Mouse (Mus musculus) midbrain, embryonic 15.5 days (tissue): Measurements from ENCODE around the gene Pbx1. TPM values are rescaled to one million over a fixed set of nuclear protein-coding genes. Genes with fewer than 3 reads are reported as not detected.
"Not testable (repeated sequence)": the region's sequence is repeated elsewhere in the genome, so short reads cannot be mapped to it uniquely, and the experiment has no call there.

Experiments used
- ATAC-seq: fragments of 200-750 bp; cut with Nextera tagmentation; replicated peaks from 2 replicates; pipeline ENCODE4 v1.8.0; 2017; ENCODE audit warnings: moderate TSS enrichment
- H3K27ac ChIP-seq: fragments of 300-500 bp; sonication (generic); 2 replicates; pipeline ENCODE4 v1.5.1; 2015; ENCODE audit warnings: mild to moderate bottlenecking, inconsistent platforms
- H3K27me3 ChIP-seq: fragments of 300-500 bp; sonication (generic); replicated peaks from 2 replicates; pipeline ENCODE4 v1.6.1; 2015; ENCODE audit warnings: inconsistent platforms
- H3K36me3 ChIP-seq: fragments of 300-500 bp; sonication (generic); replicated peaks from 2 replicates; pipeline ENCODE4 v1.6.1; 2015; ENCODE audit warnings: inconsistent platforms
- H3K4me1 ChIP-seq: fragments of 300-500 bp; sonication (generic); 2 replicates; pipeline ENCODE4 v1.6.1; 2015; ENCODE audit warnings: inconsistent platforms
- H3K4me2 ChIP-seq: fragments of 300-500 bp; sonication (generic); 2 replicates; pipeline ENCODE4 v1.6.1; 2015; ENCODE audit warnings: inconsistent platforms, mild to moderate bottlenecking, moderate library complexity
- H3K4me3 ChIP-seq: fragments of 300-500 bp; sonication (generic); 2 replicates; pipeline ENCODE4 v1.5.1; 2015; ENCODE audit warnings: mild to moderate bottlenecking, inconsistent platforms
- H3K9ac ChIP-seq: fragments of 300-500 bp; sonication (generic); 2 replicates; pipeline ENCODE4 v1.6.1; 2015; ENCODE audit warnings: mild to moderate bottlenecking, inconsistent platforms
- H3K9me3 ChIP-seq: fragments of 300-500 bp; sonication (generic); 2 replicates; pipeline ENCODE4 v1.6.1; 2016; ENCODE audit warnings: inconsistent platforms
- WGBS: fragments of 180-500 bp; shearing (Covaris S2); methylation state at CpG from one replicate; pipeline ENCODE4 v1.1.7; 2015; ENCODE audit warnings: mixed read lengths; 5-methylcytosine and 5-hydroxymethylcytosine counted together
- polyA plus RNA-seq: library from polyadenylated mRNA; unstranded; fragments of >200 nt; fragmentation: Nextera tagmentation; extraction: Ambion mirVana; gene quantifications from 2 replicates; pipeline ENCODE4 v1.2.1, GENCODE M21; 2015

The Pbx1 gene
- polyA plus RNA-seq: 83.0 and 88.2 TPM in 2 replicates

GRCm38 (mm10) chr1:168432232-168432280, at the start of gene Pbx1:
Gene Pbx1 (minus strand): TSS chr1:168432270.
- peak within 1 kb of the TSS; percentile 83 for H3K4me3 ChIP-seq
- H3K9ac ChIP-seq: peak within 1 kb of the TSS; percentile 95
- peak within 1 kb of the TSS; percentile 62 for H3K4me2 ChIP-seq
- H3K9me3 ChIP-seq, H3K27me3 ChIP-seq, H3K36me3 ChIP-seq, ATAC-seq, H3K4me1 ChIP-seq: not testable (repeated sequence)
- H3K27ac ChIP-seq: peak within 1 kb of the TSS; percentile 99

- ATAC-seq: no peak
- no peaks in the 10 kb centered on the region for H3K9me3 ChIP-seq
- WGBS: 86% methylated on average over 8 of the region's 8 CpGs
Measured at GRCm38 (mm10) chr1:168479626-168480025, 47.6 kb upstream of the Pbx1 start.

GRCm38 (mm10) chr1:168478829-168479228, 46.8 kb upstream of the Pbx1 start:
- Histone ChIP-seq H3K4me3 (no peak overlapping the region), H3K4me2 (no peak overlapping the region), H3K27ac (no peak overlapping the region), H3K4me1 (peaks cover 22% of the 10 kb centered on the region), H3K9me3 (no peaks in the 10 kb centered on the region), H3K36me3 (no peaks in the 10 kb centered on the region), H3K27me3 (no peaks in the 10 kb centered on the region), H3K9ac (no peak overlapping the region)
- ATAC-seq: no peak
- WGBS: 78% methylated on average over 2 of the region's 2 CpGs

More at GRCm38 (mm10) chr1:168479626-168480025, 47.6 kb upstream of the Pbx1 start:
- Histone ChIP-seq H3K4me3 (no peak overlapping the region), H3K27ac (no peak overlapping the region), H3K27me3 (no peaks in the 10 kb centered on the region), H3K4me1 (peaks cover 15% of the 10 kb centered on the region), H3K4me2 (no peak overlapping the region), H3K36me3 (no peaks in the 10 kb centered on the region), H3K9ac (no peak overlapping the region)

DNA sequence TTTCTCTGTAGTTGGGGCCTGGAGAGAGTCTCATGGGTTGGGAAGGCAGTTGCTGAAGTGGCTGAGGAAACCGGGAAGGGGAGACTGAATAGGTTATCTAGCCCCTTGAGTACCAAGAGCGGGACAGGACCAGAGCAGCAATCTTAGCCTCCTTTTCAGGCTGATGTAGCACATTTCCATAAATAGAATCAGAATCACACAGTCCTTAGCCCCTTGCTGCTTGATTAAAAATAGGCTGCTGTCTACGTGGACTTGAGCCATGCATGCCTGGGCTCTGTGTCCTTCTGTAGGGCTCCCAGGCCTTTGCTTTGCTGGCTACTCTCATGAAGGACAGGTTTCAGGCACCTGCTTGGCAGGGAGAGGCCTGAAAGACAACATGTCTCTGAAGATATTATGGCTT, 44.8 kb upstream of the Pbx1 start:
- Histone ChIP-seq H3K36me3 (no peaks in the 10 kb centered on the region), H3K27ac (peak overlapping the region; percentile 43; the same call in 1 of the 2 replicates), H3K4me3 (no peak overlapping the region), H3K9ac (no peak overlapping the region), H3K27me3 (no peaks in the 10 kb centered on the region), H3K4me1 (peaks cover 30% of the 10 kb centered on the region), H3K9me3 (no peaks in the 10 kb centered on the region), H3K4me2 (no peak overlapping the region)
- 19% methylated on average over 3 of the region's 3 CpGs for WGBS
- ATAC-seq: no peak

DNA sequence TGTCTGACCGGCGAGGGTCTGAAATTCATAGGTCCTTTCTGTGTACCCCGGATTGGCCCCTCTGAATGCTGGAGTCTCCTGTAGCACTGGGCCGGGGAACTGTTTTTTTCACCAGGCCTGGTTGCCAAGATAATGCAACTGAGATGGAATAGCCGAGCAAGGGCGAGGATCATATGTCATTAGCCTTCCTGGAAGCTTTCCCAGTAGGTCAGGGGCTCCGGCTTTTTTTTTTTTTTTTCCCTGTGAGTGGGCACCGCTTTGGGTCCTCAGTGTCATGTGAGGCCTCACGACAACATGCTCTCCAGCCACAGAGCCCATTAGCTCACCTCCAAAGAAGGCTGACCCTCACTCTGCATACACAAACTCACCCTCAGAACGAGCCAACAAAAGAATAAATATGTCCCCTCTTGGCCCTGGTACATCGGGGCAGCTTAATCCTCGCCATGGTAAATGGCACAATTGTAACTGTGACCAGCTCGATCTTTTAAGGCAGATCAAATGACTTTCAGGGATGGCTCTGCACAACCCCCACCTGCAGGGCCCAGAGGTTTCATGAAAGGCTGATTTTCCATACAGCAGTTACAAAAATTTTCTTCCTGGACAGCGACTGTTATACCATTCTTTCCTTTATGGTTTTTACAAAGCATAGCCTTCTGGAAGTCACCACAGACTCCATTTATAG, 44.3 kb upstream of the Pbx1 start:
- Histone ChIP-seq H3K9me3 (no peaks in the 10 kb centered on the region), H3K4me3 (no peak overlapping the region), H3K4me2 (no peak overlapping the region), H3K27me3 (no peaks in the 10 kb centered on the region), H3K4me1 (peaks cover 30% of the 10 kb centered on the region), H3K9ac (no peak overlapping the region), H3K27ac (peak overlapping the region; percentile 43), H3K36me3 (no peaks in the 10 kb centered on the region)
- 35% methylated on average over 14 of the region's 14 CpGs for WGBS
- peak; percentile 40; the same call in 1 of the 2 replicates for ATAC-seq

DNA sequence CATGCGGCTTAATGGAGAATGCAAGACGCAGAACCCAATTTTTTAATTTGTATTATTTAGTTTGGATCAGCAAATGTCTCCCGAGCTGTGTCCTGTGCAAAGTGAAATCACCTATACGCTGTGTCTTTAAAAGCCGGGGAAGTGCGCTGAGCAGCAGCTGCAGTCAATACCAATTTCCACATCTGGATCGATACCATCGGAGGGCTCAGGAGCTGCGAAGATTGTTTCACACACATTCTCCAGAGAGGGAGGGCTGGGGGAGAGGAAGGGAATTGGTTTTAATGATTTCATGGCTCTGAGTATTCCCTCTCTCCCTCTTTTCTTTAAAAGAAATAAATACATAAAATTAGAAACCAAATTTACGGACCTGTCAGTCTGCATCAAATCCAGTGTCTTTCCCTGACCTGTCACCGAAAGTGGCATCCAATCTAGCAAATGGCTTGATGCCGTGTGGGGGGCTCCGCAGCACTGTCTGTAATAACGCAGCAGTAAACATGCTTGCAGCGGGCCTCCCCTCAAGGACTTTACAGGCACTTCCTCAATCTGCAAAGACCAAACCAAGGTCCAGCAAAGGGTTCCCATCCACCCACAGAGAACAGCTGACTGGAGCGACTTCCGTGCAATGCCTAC, 43.6 kb upstream of the Pbx1 start:
- Histone ChIP-seq H3K36me3 (no peaks in the 10 kb centered on the region), H3K4me3 (no peak overlapping the region), H3K27ac (peak overlapping the region; percentile 13; the same call in 1 of the 2 replicates), H3K4me1 (peaks cover 30% of the 10 kb centered on the region), H3K27me3 (no peaks in the 10 kb centered on the region), H3K9me3 (no peaks in the 10 kb centered on the region), H3K9ac (no peak overlapping the region), H3K4me2 (no peak overlapping the region)
- WGBS: 65% methylated on average over 17 of the region's 17 CpGs
- ATAC-seq: peak; percentile 53

DNA sequence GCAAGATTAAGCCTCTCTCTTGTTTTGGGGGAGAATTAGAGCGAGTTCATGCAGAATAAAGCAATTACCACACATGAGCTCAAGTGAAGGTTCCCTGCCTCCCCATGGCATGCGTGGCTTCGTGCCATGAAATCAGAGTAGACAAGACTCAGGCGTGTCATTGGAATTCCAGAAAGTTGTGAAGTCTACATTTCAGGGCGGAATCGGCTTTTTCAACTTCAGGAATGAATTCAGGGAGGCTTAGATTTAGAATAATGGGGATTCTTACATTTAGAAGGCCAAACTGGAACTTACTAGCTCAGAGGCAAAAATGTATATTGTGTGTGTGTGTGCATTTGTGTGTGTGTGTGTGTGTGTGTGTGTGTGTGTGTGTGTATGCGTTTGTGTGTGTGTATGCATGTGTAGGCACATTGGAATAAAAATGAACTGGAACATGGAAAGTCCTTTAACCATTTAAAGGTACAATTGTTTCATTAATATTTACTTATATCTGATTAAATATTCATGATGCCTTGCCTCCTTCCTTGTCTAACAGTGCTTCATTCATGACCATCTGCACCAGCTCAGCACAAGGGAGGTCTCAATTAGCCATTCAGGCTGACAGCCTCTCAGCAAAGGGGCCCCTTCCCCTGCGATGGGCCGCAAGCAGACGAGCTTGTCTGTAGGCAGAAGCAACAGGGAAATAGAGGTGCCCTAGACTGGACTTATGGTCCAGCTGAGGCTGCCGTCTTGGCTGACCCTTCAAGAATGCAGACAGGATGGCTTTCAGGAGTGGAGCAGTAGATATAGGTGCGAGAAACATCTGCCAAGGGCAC, 41.4 kb upstream of the Pbx1 start:
- peak; percentile 81 for ATAC-seq
- H3K4me1 ChIP-seq: peaks cover 30% of the 10 kb centered on the region
- H3K27me3 ChIP-seq: no peaks in the 10 kb centered on the region
- H3K4me3 ChIP-seq: no peak overlapping the region
- H3K27ac ChIP-seq: no peak overlapping the region
- H3K36me3 ChIP-seq: no peaks in the 10 kb centered on the region
- no peak overlapping the region for H3K9ac ChIP-seq
- no peak overlapping the region for H3K4me2 ChIP-seq
- WGBS: 15% methylated on average over 12 of the region's 12 CpGs
- H3K9me3 ChIP-seq: no peaks in the 10 kb centered on the region

DNA sequence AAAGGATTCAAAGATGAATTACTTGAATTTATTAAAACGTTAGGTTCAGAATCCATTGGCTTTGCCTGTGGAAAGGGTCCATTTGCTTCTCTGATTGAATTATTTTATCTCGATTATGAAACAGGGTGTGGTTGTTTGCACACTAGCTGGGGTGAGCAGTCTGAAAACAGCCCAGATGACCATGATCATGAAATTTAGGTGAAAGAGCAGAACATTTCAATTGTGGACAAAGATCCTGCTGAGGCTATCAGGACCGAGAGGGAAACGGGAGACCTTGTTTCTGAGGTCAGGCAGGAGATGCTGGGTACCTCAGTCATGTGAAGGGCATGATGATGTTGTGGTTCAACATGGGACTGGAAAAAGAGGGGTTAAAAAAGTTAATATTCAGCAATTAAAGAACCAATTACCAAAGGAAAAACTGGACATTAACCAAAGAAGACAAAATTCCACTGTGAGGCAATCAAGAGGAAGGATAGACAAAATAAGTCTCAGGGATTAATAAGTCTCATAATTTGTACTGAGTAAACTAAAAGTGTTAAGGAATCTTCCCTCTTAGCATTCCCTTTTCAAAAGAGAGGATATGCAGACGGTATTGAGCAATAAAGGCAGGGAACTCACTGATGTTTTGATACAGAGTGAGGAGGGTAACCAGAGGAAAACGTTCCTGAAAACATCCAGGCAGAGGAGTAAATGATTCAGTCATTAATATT, 40.6 kb upstream of the Pbx1 start:
- no peak overlapping the region for H3K4me3 ChIP-seq
- ATAC-seq: no peak
- H3K27me3 ChIP-seq: no peaks in the 10 kb centered on the region
- WGBS: 41% methylated on average over 6 of the region's 6 CpGs
- H3K9me3 ChIP-seq: no peaks in the 10 kb centered on the region
- H3K9ac ChIP-seq: no peak overlapping the region
- H3K27ac ChIP-seq: no peak overlapping the region
- H3K4me1 ChIP-seq: peaks cover 30% of the 10 kb centered on the region
- H3K36me3 ChIP-seq: no peaks in the 10 kb centered on the region
- no peak overlapping the region for H3K4me2 ChIP-seq

DNA sequence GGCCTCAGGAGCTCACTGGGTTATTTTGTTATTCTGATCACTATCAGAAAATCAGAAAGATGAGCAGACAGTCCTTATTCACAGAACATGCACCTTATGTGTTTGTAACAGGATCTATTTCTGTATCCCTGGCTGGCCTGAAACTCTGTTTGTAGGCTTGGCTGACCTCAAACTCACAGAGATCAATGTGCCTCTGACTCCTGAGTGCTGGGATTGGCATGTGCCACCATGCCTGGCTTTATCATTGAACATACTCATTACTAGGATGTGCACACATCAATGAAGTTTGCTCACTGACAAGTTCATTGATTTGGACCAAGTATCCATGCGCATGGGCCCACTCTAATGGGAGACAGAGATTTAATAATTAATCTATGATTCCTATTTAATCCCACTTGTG, 27.4 kb upstream of the Pbx1 start:
- Histone ChIP-seq H3K27me3 (no peaks in the 10 kb centered on the region), H3K4me1 (peaks cover 9% of the 10 kb centered on the region), H3K4me2 (no peak overlapping the region), H3K4me3 (no peak overlapping the region), H3K27ac (no peak overlapping the region), H3K9ac (no peak overlapping the region), H3K36me3 (no peaks in the 10 kb centered on the region), H3K9me3 (no peaks in the 10 kb centered on the region)
- no peak for ATAC-seq
- WGBS: 91% methylated on average over 1 of the region's 1 CpGs

- ATAC-seq: no peak
Measured at GRCm38 (mm10) chr1:168457191-168457747, 25.2 kb upstream of the Pbx1 start.

GRCm38 (mm10) chr1:168455178-168455577, 23.1 kb upstream of the Pbx1 start:
- 87% methylated on average over 8 of the region's 8 CpGs for WGBS
- H3K9me3 ChIP-seq: no peaks in the 10 kb centered on the region
- no peaks in the 10 kb centered on the region for H3K27me3 ChIP-seq
- H3K27ac ChIP-seq: no peak overlapping the region
- no peak for ATAC-seq
- no peaks in the 10 kb centered on the region for H3K36me3 ChIP-seq
- H3K4me3 ChIP-seq: no peak overlapping the region
- no peak overlapping the region for H3K9ac ChIP-seq
- H3K4me1 ChIP-seq: peaks cover 9% of the 10 kb centered on the region
- no peak overlapping the region for H3K4me2 ChIP-seq

More at GRCm38 (mm10) chr1:168457191-168457747, 25.2 kb upstream of the Pbx1 start:
- Histone ChIP-seq H3K27me3 (no peaks in the 10 kb centered on the region), H3K4me2 (no peak overlapping the region), H3K36me3 (no peaks in the 10 kb centered on the region), H3K9me3 (no peaks in the 10 kb centered on the region), H3K9ac (no peak overlapping the region), H3K27ac (0 out of 2 replicates have a peak overlapping the region, but pooled peaks have one; percentile 21), H3K4me3 (no peak overlapping the region), H3K4me1 (peaks cover 9% of the 10 kb centered on the region)
- 38% methylated on average over 7 of the region's 7 CpGs for WGBS

GRCm38 (mm10) chr1:168433671-168434070, 1.6 kb upstream of the Pbx1 start:
- Histone ChIP-seq H3K9ac (no peak overlapping the region), H3K9me3 (no peaks in the 10 kb centered on the region), H3K4me1 (no peaks in the 10 kb centered on the region), H3K36me3 (no peaks in the 10 kb centered on the region), H3K27ac (no peak overlapping the region), H3K4me2 (no peak overlapping the region), H3K4me3 (no peak overlapping the region), H3K27me3 (no peaks in the 10 kb centered on the region)
- ATAC-seq: no peak
- WGBS: 93% methylated on average over 3 of the region's 3 CpGs
